Mouse (Mus musculus) frontal cortex, adult 2 months (tissue): ENCODE results near the gene Rcan2. TPM values are rescaled to one million over a fixed set of nuclear protein-coding genes. Genes with fewer than 3 reads are reported as not detected.

ENCODE experiments used
- DNase-seq, 2 experiments: peaks; one replicate each; pipeline ENCODE4 v3.0.0; 2022; ENCODE audit warnings: low spot score in 1 of 2; ENCODE audit errors: extremely low spot score in 1 of 2
- polyA plus RNA-seq: library from polyadenylated mRNA; depleted of rRNA; stranded (reverse); fragments of >200 nt; gene quantifications from 2 replicates; pipeline ENCODE4 v1.2.3, GENCODE M21; 2012

Gene Rcan2
- polyA plus RNA-seq, 1 experiment, result 114 TPM

- peak in 1 of 2 experiments; percentile 64 for DNase-seq
Observed at GRCm38 (mm10) chr17:43904896-43905295, 103.7 kb downstream of the Rcan2 start.

- DNase-seq, result no peak
Observed at GRCm38 (mm10) chr17:43906728-43907127, 105.6 kb downstream of the Rcan2 start.

DNA sequence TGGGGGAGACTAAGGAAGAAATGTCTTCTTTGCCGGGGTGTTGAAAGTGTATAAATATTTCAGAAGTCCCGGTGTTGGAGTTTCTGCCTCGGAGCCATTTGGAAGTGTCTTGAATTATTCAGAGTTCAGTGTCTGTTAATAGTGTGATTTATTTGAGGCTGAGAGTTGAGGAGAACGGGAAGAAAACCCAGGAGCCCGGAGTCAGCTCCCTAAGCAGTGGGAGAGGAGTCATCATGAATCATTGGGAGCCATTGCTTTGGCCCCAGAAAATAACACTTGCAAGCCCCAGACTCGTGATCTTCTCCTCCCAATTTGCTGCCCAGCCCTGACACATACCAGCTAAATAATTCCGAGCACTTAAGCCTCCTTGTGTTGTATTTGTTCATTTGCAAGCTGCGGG, 115.0 kb downstream of the Rcan2 start:
- no peak for DNase-seq

GRCm38 (mm10) chr17:43917143-43917542, 116.0 kb downstream of the Rcan2 start:
- DNase-seq, result no peak

GRCm38 (mm10) chr17:43929856-43930255, 128.7 kb downstream of the Rcan2 start:
- DNase-seq, result no peak

DNA sequence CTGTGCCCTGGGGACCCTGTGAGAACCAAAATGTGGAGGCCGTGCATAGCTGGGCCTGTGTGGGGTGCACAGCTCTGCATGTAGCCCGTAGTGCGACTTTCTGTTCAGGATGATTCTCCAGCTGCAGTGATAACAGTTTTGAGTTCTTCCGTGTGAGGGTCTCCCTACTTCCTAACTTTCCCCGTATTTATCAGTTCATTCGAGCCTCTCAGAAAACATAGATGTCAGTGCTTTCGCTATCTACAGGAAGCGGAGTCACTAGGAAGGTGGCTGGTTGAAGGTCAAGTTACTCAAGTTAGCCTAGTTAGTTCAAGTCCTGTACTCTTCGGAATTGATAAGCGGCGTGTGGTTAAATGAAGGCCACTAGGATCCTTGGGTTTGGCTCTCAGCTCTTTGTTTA, 130.6 kb downstream of the Rcan2 start:
- no peak for DNase-seq

DNA sequence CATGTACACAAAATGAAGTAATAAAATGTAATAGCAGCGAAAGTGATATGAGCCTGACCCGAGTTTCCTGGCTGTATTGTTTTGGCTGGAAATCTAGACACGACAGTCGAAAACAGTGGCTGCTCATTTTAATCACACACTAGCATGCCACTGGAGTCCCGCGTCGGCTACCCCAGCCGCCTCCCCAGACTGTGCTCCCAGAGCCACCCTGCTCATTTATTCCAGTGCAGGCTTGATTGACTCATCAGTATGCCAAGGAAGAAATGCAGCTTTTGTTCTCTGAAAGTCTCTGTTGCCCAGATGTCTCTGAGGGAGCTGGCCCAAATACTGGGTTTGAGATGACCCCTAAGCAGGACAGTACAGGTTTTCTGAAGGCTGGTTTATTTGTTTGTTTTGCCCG, 132.9 kb downstream of the Rcan2 start:
- no peak for DNase-seq

- no peak for DNase-seq
Observed at GRCm38 (mm10) chr17:43952219-43952618, 151.1 kb downstream of the Rcan2 start.

DNA sequence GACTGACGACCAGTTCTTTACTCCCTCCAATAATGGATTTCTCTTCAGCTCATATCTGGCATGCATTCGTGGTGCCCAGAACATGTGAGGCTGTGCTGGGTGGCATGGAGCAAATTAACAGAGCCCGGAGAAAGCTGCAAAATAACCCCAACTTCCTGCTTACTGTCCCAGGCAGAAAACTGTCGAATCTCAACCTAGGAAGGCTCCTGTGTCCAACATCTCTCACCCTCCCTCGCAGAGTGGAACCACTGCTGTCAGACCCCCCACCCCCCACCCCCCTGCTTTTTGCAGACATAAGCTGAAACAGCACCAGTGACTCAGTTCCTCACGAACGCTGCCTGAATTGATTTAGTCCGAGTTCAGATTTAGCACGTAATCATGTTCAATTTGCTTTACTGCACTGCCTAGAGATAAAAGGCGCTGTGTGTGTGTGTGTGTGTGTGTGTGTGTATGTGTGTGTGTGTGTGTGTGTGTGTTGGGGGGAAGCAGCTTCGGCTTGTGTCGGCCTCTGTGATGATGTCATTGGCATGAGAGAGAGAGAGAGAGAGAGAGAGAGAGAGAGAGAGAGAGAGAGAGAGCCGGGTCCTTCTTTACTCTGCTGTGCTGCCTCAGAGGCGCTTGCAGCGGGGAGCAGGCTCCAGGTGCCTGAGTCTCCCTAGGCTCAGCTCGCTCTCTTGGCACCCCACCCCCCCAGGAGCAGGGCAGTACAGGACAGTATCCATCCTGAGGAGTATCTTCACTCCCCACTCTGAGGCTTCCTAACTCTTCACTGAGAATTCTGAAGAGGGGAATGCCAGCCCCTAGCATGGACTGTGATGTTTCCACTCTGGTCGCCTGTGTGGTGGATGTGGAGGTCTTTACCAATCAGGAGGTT, 151.7 kb downstream of the Rcan2 start:
- DNase-seq, result peak in 1 of 2 experiments; percentile 35

DNA sequence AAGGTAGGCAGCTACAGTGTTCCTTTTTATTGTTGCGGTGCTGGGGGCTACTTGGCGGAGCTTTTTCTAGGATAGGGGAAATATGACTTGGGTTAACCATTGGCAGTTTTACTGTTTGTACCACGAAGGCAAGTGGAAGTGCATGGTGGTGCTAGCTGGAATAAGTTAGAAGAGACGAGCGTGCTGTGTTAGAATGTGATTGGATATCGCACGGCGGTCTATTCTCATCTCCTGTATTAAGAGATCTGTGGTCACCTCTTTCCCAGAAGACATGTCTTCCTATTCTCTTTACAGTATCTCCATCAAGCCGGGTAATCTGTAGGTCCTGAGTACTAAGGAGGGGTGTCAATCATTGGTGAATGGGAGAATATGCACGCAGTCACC, 152.4 kb downstream of the Rcan2 start:
- no peak for DNase-seq

DNA sequence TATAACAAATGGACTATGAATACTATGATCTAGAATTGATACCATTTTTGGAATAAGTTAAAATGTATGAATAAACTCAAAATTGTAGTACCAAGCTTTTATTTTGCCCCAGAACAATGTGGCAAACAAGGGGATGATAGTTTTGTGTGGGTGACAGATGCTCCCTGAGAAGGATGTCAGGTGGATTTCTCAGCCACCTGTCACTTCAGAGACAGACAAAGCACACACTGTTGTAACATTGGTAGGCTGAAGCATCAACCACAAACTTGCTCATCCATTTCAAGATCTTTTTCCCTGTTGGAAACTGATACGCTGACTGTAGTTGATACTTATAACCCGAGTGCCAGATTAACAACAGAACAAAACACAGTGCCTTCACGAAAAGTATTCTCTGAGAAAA, 158.6 kb downstream of the Rcan2 start:
- no peak for DNase-seq

GRCm38 (mm10) chr17:43969943-43970342, 168.8 kb downstream of the Rcan2 start:
- DNase-seq, result peak; percentile 28 to 62

DNA sequence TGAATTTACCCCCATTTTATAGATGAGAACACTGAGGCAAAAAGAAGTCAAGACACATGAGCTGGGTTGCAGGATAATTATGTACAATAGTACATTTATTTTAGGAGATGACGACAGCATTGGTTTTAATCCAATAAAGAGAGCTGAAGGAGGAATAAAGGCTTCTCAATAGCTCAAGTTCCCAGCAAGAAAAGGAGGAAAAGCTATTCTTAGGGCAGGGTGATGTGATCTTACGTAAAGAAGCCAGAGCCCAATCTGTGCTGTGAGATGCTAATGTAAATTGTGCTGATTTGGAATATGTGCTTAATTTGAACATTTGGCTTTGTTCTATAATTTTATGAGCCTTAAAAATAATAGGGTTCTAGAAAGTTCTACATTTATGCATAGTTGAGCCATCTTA, 176.4 kb downstream of the Rcan2 start:
- peak in 1 of 2 experiments; percentile 43 for DNase-seq

DNA sequence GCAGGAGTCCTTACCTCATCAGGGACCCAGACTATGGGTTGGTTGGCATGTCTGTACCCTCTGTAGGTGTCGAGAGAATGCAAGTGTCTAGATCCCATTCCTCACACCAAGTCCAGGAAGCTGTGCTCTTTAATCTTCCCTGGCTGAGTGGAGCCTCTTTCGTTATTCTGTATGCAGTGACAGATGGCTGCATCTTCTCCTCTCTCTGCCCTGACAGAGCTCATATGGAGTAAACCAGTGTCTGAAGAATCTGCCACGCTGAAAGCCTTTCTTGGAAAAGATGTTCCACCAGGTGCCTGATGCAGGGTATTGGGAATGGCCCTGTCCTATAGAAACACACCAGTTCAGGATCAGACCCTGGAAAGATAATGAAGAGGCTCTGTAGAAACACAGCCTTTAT, 178.8 kb downstream of the Rcan2 start:
- no peak for DNase-seq

DNA sequence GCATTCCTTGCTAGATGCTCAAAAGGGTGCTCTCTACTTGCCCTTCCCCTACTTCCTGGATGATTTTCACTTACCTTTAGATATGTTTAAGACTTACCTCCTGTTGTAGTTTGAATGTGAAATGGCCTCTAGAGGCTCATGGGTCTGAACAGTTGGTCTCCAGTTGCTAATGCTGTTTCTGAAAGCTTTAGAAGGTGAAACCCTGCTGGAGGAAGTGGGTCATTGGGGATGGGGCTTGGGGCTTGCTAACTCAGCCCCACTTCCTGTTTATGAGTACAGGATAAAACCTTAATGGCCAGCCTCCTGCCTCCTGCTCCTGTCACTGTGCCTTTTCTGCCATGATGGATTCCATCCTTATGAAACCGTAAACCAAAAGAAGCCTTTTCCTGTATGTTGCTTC, 181.4 kb downstream of the Rcan2 start:
- no peak for DNase-seq

- DNase-seq, result no peak
Observed at GRCm38 (mm10) chr17:43989334-43989945, 188.3 kb downstream of the Rcan2 start.

- peak in 1 of 2 experiments; percentile 52 for DNase-seq
Observed at GRCm38 (mm10) chr17:43990957-43991383, 189.8 kb downstream of the Rcan2 start.

GRCm38 (mm10) chr17:43994080-43994479, 192.9 kb downstream of the Rcan2 start:
- DNase-seq, result no peak

GRCm38 (mm10) chr17:43997514-43997913, 196.4 kb downstream of the Rcan2 start:
- DNase-seq, result peak in 1 of 2 experiments; percentile 41

DNA sequence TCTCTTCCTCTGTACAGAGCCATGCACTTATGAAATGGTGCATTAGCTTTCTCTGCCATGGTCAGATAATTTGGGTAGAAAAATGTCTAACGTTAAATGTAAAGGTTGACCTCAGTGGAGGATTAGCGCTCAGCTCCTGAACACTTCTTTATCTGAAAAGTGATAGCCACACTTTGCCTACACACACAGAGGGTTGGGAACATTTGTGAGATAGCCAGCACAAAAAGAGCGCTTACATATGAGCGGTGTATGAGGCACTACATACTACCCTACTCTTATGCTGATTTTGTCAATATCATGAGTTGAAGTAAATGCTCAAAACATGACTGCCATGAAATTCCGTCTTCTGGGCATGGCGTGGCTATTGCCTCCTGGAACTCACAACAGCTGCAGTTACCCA, 196.9 kb downstream of the Rcan2 start:
- no peak for DNase-seq

- DNase-seq, result no peak
Observed at GRCm38 (mm10) chr17:44004401-44004800, 203.2 kb downstream of the Rcan2 start.

GRCm38 (mm10) chr17:44007411-44007810, 206.3 kb downstream of the Rcan2 start:
- no peak for DNase-seq
